8 mouse cellular contexts compared by ENCODE assay signal in genomic region chr3:96719173-96719572, GRCm38 (mm10). TPM values are rescaled to one million over a fixed set of nuclear protein-coding genes. Genes with fewer than 3 reads are reported as not detected.
DNase-seq lines count a peak whose midpoint lies in the region; ATAC-seq and TF ChIP-seq lines count a peak whose summit lies in the region.

No protein-coding gene starts in this region.

- no peak for ATAC-seq in heart, embryonic 12.5 days (ENCODE audit: insufficient number of reproducible peaks, low FRiP score)
- peak; percentile 70 for ATAC-seq in granulocyte monocyte progenitor cell, adult 5-6 weeks (replicated peaks; ENCODE audit: poor library complexity, severe bottlenecking)

- H3K27me3 ChIP-seq in heart, embryonic 12.5 days (replicated peaks): no peaks in the 10 kb centered on the region
- H3K27me3 ChIP-seq in E14TG2a.4 (ENCODE audit: insufficient read depth, low read length): no peaks in the 10 kb centered on the region
- no peaks in the 10 kb centered on the region for H3K27me3 ChIP-seq in liver, adult 2 months (ENCODE audit: control insufficient read depth, insufficient read depth, low read length)

- WGBS in heart, embryonic 12.5 days: 41% methylated on average over 14 of the region's 14 CpGs
- 68% methylated on average over 14 of the region's 14 CpGs for WGBS in liver, adult 2 months

- H3K4me1 ChIP-seq in heart, embryonic 12.5 days (replicated peaks): peaks cover 16% of the 10 kb centered on the region; the same call in 1 of the 2 replicates
- H3K4me1 ChIP-seq in E14TG2a.4 (replicated peaks; ENCODE audit: low read depth, low read length): peaks cover 30% of the 10 kb centered on the region
- H3K4me1 ChIP-seq in liver, adult 2 months (ENCODE audit: control insufficient read depth, insufficient read depth, low read length): no peaks in the 10 kb centered on the region

- no peaks in the 10 kb centered on the region for H3K9me3 ChIP-seq in heart, embryonic 12.5 days (replicated peaks)
- no peaks in the 10 kb centered on the region for H3K9me3 ChIP-seq in E14TG2a.4 (ENCODE audit: low read length)

- H3K79me2 ChIP-seq in liver, adult 2 months (ENCODE audit: control insufficient read depth, insufficient read depth, low read length): no peaks in the 10 kb centered on the region

- peak; percentile 67 for TF ChIP-seq CTCF in E14TG2a.4 (conservative IDR thresholded peaks at IDR 0.05; ENCODE audit: low read length)
- TF ChIP-seq CTCF in liver, adult 2 months (IDR thresholded peaks at IDR 0.05; ENCODE audit: low read depth, low read length): peak; percentile 55

- DNase-seq in heart, adult 11 months: no peak
- peak; percentile 86 for DNase-seq in brain, adult 2 months (ENCODE audit: low read depth, low spot score)
- DNase-seq in liver, adult 2 months (ENCODE audit: extremely low read depth, low read depth, low spot score): no peak
- peak; percentile 39 for DNase-seq in thymus, postnatal 0 days (ENCODE audit: low spot score)
- DNase-seq in urinary bladder, postnatal 25 days (ENCODE audit: low spot score): no peak

- no peak overlapping the region for H3K27ac ChIP-seq in heart, embryonic 12.5 days (ENCODE audit: poor library complexity, severe bottlenecking)
- H3K27ac ChIP-seq in liver, adult 2 months (replicated peaks; ENCODE audit: insufficient read depth, low read depth, low read length): no peak overlapping the region

- peaks cover 68% of the 10 kb centered on the region for H3K36me3 ChIP-seq in heart, embryonic 12.5 days
- H3K36me3 ChIP-seq in E14TG2a.4 (ENCODE audit: insufficient read depth, low read length): peaks cover 82% of the 10 kb centered on the region
- peaks cover 33% of the 10 kb centered on the region for H3K36me3 ChIP-seq in liver, adult 2 months (ENCODE audit: control insufficient read depth, insufficient read depth, low read length)

- 0 out of 2 replicates have a peak overlapping the region, but pooled peaks have one; percentile 1 for H3K4me2 ChIP-seq in heart, embryonic 12.5 days

- no peak overlapping the region for H3K9ac ChIP-seq in heart, embryonic 12.5 days
- H3K9ac ChIP-seq in liver, adult 2 months (ENCODE audit: low read depth, low read length): no peak overlapping the region

- H3K4me3 ChIP-seq in heart, embryonic 12.5 days: no peak overlapping the region
- H3K4me3 ChIP-seq in E14TG2a.4 (replicated peaks; ENCODE audit: low read length): peak overlapping the region; percentile 53; the same call in 1 of the 2 replicates
- no peak overlapping the region for H3K4me3 ChIP-seq in liver, adult 2 months (ENCODE audit: insufficient read depth, low read depth, low read length)

- no peak for TF ChIP-seq POLR2A in liver, adult 2 months (IDR thresholded peaks at IDR 0.05; ENCODE audit: extremely low read depth, insufficient read depth, low read length)

RNA-seq across cellular contexts. Expression of gene Polr3c, which starts 8.3 kb away (rescaled TPM):
- polyA plus RNA-seq in heart, embryonic 12.5 days (2016; fragmentation: Nextera tagmentation; extraction: Ambion mirVana): 27.6 and 32.5 TPM in 2 replicates
- 30.8 and 38.8 TPM in 2 replicates for total RNA-seq in granulocyte monocyte progenitor cell, adult 5-6 weeks (2014; fragmentation: Nextera tagmentation)
- total RNA-seq in granulocyte monocyte progenitor cell, adult 5-6 weeks (2017): 22.4 and 22.5 TPM in 2 replicates
- 6.5 and 10.0 TPM in 2 replicates for total RNA-seq in liver, adult 2 months (2014; rRNA removed)
- 16.2 and 19.1 TPM in 2 replicates for polyA plus RNA-seq in liver, adult 2 months (2012; rRNA removed)
- 31.8 and 34.5 TPM in 2 replicates for polyA plus RNA-seq in thymus, postnatal 0 days (2015; fragmentation: Nextera tagmentation; extraction: Ambion mirVana)

RNA-seq across cellular contexts. Expression of gene Rnf115, which starts 8.3 kb away (rescaled TPM):
- polyA plus RNA-seq in heart, embryonic 12.5 days (2016; fragmentation: Nextera tagmentation; extraction: Ambion mirVana): 54.5 and 56.5 TPM in 2 replicates
- 41.1 and 65.6 TPM in 2 replicates for total RNA-seq in granulocyte monocyte progenitor cell, adult 5-6 weeks (2014; fragmentation: Nextera tagmentation)
- 55.3 and 71.5 TPM in 2 replicates for total RNA-seq in granulocyte monocyte progenitor cell, adult 5-6 weeks (2017)
- 30.5 and 33.6 TPM in 2 replicates for total RNA-seq in liver, adult 2 months (2014; rRNA removed)
- polyA plus RNA-seq in liver, adult 2 months (2012; rRNA removed): 12.7 and 12.9 TPM in 2 replicates
- polyA plus RNA-seq in thymus, postnatal 0 days (2015; fragmentation: Nextera tagmentation; extraction: Ambion mirVana): 65.9 and 73.2 TPM in 2 replicates

RNA-seq across cellular contexts. Expression of gene Nudt17, which starts 10.8 kb away (rescaled TPM):
- 6.2 and 6.9 TPM in 2 replicates for polyA plus RNA-seq in heart, embryonic 12.5 days (2016; fragmentation: Nextera tagmentation; extraction: Ambion mirVana)
- not detected in 2 replicates for total RNA-seq in granulocyte monocyte progenitor cell, adult 5-6 weeks (2014; fragmentation: Nextera tagmentation)
- 0.31 TPM in 1 of 2 replicates, not detected in the other for total RNA-seq in granulocyte monocyte progenitor cell, adult 5-6 weeks (2017)
- 0.20 and 0.28 TPM in 2 replicates for total RNA-seq in liver, adult 2 months (2014; rRNA removed)
- 0.16 and 0.69 TPM in 2 replicates for polyA plus RNA-seq in liver, adult 2 months (2012; rRNA removed)
- 19.5 and 20.7 TPM in 2 replicates for polyA plus RNA-seq in thymus, postnatal 0 days (2015; fragmentation: Nextera tagmentation; extraction: Ambion mirVana)

RNA-seq across cellular contexts. Expression of gene Pias3, which starts 23.0 kb away (rescaled TPM):
- polyA plus RNA-seq in heart, embryonic 12.5 days (2016; fragmentation: Nextera tagmentation; extraction: Ambion mirVana): 42.0 and 43.3 TPM in 2 replicates
- total RNA-seq in granulocyte monocyte progenitor cell, adult 5-6 weeks (2014; fragmentation: Nextera tagmentation): 8.1 and 14.4 TPM in 2 replicates
- total RNA-seq in granulocyte monocyte progenitor cell, adult 5-6 weeks (2017): 3.3 and 8.2 TPM in 2 replicates
- 1.7 and 2.6 TPM in 2 replicates for total RNA-seq in liver, adult 2 months (2014; rRNA removed)
- polyA plus RNA-seq in liver, adult 2 months (2012; rRNA removed): 7.3 and 8.1 TPM in 2 replicates
- 11.9 and 12.3 TPM in 2 replicates for polyA plus RNA-seq in thymus, postnatal 0 days (2015; fragmentation: Nextera tagmentation; extraction: Ambion mirVana)

RNA-seq across cellular contexts. Expression of gene Ankrd35, which starts 49.2 kb away (rescaled TPM):
- polyA plus RNA-seq in heart, embryonic 12.5 days (2016; fragmentation: Nextera tagmentation; extraction: Ambion mirVana): 0.17 and 0.23 TPM in 2 replicates
- total RNA-seq in granulocyte monocyte progenitor cell, adult 5-6 weeks (2014; fragmentation: Nextera tagmentation): not detected in 2 replicates
- total RNA-seq in granulocyte monocyte progenitor cell, adult 5-6 weeks (2017): not detected in 2 replicates
- total RNA-seq in liver, adult 2 months (2014; rRNA removed): under 0.01 TPM in 1 of 2 replicates, not detected in the other
- 0.07 TPM in 1 of 2 replicates, not detected in the other for polyA plus RNA-seq in liver, adult 2 months (2012; rRNA removed)
- polyA plus RNA-seq in thymus, postnatal 0 days (2015; fragmentation: Nextera tagmentation; extraction: Ambion mirVana): 1.5 and 1.9 TPM in 2 replicates

Comparison
In these comparisons a context has a peak if more than half of its experiments do, and no peak if none do; other contexts are left out.
1. DNase-seq: peak in brain, adult 2 months (single experiment) and thymus, postnatal 0 days (single experiment); none in heart, adult 11 months (single experiment), liver, adult 2 months (single experiment) and urinary bladder, postnatal 25 days (single experiment).